Mouse (Mus musculus): ENCODE data around the gene Ncoa6. TPM values are rescaled to one million over a fixed set of nuclear protein-coding genes. Genes with fewer than 3 reads are reported as not detected.
"Not testable (repeated sequence)": the region's sequence is repeated elsewhere in the genome, so short reads cannot be mapped to it uniquely, and the experiment has no call there.

The Ncoa6 gene
- total RNA-seq, 2 experiments from 2014 or later = 17.8 to 18.0 TPM

GRCm38 (mm10) chr2:155447906-155448305 is 25.8 kb downstream of the Ncoa6 start:
- DNase-seq; intact Hi-C loops (cut with DNase I; ENCODE audit: low total_unique reads): not testable (repeated sequence)

GRCm38 (mm10) chr2:155443446-155443845 is 30.2 kb downstream of the Ncoa6 start:
- no peak for DNase-seq
- intact Hi-C loops (cut with DNase I; ENCODE audit: low total_unique reads) = no loop called here

GRCm38 (mm10) chr2:155442916-155443315 is 30.8 kb downstream of the Ncoa6 start:
- intact Hi-C loops (cut with DNase I; ENCODE audit: low total_unique reads) = no loop called here
- DNase-seq = no peak

GRCm38 (mm10) chr2:155436445-155436844 is 37.2 kb downstream of the Ncoa6 start:
- DNase-seq = no peak
- intact Hi-C loops (cut with DNase I; ENCODE audit: low total_unique reads) = no loop called here

GRCm38 (mm10) chr2:155420911-155421310 is 52.8 kb downstream of the Ncoa6 start:
- no peak for DNase-seq
- intact Hi-C loops (cut with DNase I; ENCODE audit: low total_unique reads) = no loop called here

- DNase-seq = no peak
- intact Hi-C loops (cut with DNase I; ENCODE audit: low total_unique reads) = no loop called here
These were observed 69.1 kb downstream of the Ncoa6 start for GRCm38 (mm10) chr2:155404635-155405034.

- intact Hi-C loops (cut with DNase I; ENCODE audit: low total_unique reads) = no loop called here
- DNase-seq = no peak
These were observed 71.8 kb downstream of the Ncoa6 start for GRCm38 (mm10) chr2:155401926-155402325.

GRCm38 (mm10) chr2:155400276-155400675 is 73.4 kb downstream of the Ncoa6 start:
- intact Hi-C loops (cut with DNase I; ENCODE audit: low total_unique reads) = no loop called here
- no peak for DNase-seq

- intact Hi-C loops (cut with DNase I; ENCODE audit: low total_unique reads) = loop anchor here (10.0 kb wide), 1 partner anchor 310 kb away; no protein-coding TSS in a partner anchor
- no peak for DNase-seq
These were observed 79.1 kb downstream of the Ncoa6 start for GRCm38 (mm10) chr2:155394586-155394985.

- DNase-seq = peak; percentile 24
- intact Hi-C loops (cut with DNase I; ENCODE audit: low total_unique reads) = loop anchor here (5.0 kb wide), 1 partner anchor 161 kb away; no protein-coding TSS in a partner anchor
These were observed 85.1 kb downstream of the Ncoa6 start for GRCm38 (mm10) chr2:155388573-155388972.

- no peak for DNase-seq
- intact Hi-C loops (cut with DNase I; ENCODE audit: low total_unique reads) = loop anchor here (5.0 kb wide), 1 partner anchor 160 kb away; no protein-coding TSS in a partner anchor
These were observed 86.6 kb downstream of the Ncoa6 start for GRCm38 (mm10) chr2:155387052-155387451.

- DNase-seq = peak; percentile 52
- intact Hi-C loops (cut with DNase I; ENCODE audit: low total_unique reads) = loop anchor here (5.0 kb wide), 1 partner anchor 159 kb away; no protein-coding TSS in a partner anchor
These were observed 87.2 kb downstream of the Ncoa6 start for GRCm38 (mm10) chr2:155386534-155386899.

GRCm38 (mm10) chr2:155385731-155386533 is 87.8 kb downstream of the Ncoa6 start:
- peak; percentile 9 for DNase-seq
- intact Hi-C loops (cut with DNase I; ENCODE audit: low total_unique reads) = loop anchor here (5.0 kb wide), 1 partner anchor 159 kb away; no protein-coding TSS in a partner anchor

- DNase-seq = peak; percentile 81
- intact Hi-C loops (cut with DNase I; ENCODE audit: low total_unique reads) = loop anchor here (5.0 kb wide), 1 partner anchor 158 kb away; no protein-coding TSS in a partner anchor
These were observed 88.6 kb downstream of the Ncoa6 start for GRCm38 (mm10) chr2:155385090-155385489.

- intact Hi-C loops (cut with DNase I; ENCODE audit: low total_unique reads) = no loop called here
- DNase-seq = peak; percentile 54
These were observed 90.8 kb downstream of the Ncoa6 start for GRCm38 (mm10) chr2:155382791-155383438.

GRCm38 (mm10) chr2:155382332-155382700 is 91.4 kb downstream of the Ncoa6 start:
- DNase-seq = no peak
- intact Hi-C loops (cut with DNase I; ENCODE audit: low total_unique reads) = no loop called here

- DNase-seq = peak; percentile 97
- intact Hi-C loops (cut with DNase I; ENCODE audit: low total_unique reads) = no loop called here
These were observed 91.9 kb downstream of the Ncoa6 start for GRCm38 (mm10) chr2:155381643-155382331.

- DNase-seq = no peak
- intact Hi-C loops (cut with DNase I; ENCODE audit: low total_unique reads) = no loop called here
These were observed 92.6 kb downstream of the Ncoa6 start for GRCm38 (mm10) chr2:155381060-155381437.

- intact Hi-C loops (cut with DNase I; ENCODE audit: low total_unique reads) = no loop called here
- no peak for DNase-seq
These were observed 93.2 kb downstream of the Ncoa6 start, which contains the start of gene Trp53inp2 for GRCm38 (mm10) chr2:155380261-155381059. Gene Trp53inp2 (plus strand): TSS chr2:155381059.
